Mouse (Mus musculus): ENCODE results near the gene Ankrd31.

GRCm38 (mm10) chr13:96717821-96718220 is 30.3 kb upstream of the Ankrd31 start:
- TF ChIP-seq CTCF (IDR thresholded peaks at IDR 0.05; ENCODE audit: low read depth): no peak
- TF ChIP-seq EP300 (IDR thresholded peaks at IDR 0.05; ENCODE audit: low read depth): no peak

Measured in heart, postnatal 0 days (tissue).